In genomic region chr19:24762473-24763149, GRCm38 (mm10) we compare ENCODE assay signal across 11 mouse cellular contexts.
DNase-seq lines count a peak whose midpoint lies in the region; ATAC-seq lines count a peak whose summit lies in the region.
"Had no signal": no experiment of that assay in that cellular context is flagged by ENCODE, and none has a peak within 500 bp of the region (broad histone marks: within the 10 kb centered on the region; RNA-seq: fewer than 3 reads in every experiment).

No protein-coding gene starts in this region.

- no peaks in the 10 kb centered on the region for H3K9me3 ChIP-seq in kidney, embryonic 15.5 days (replicated peaks)
- no peaks in the 10 kb centered on the region for H3K9me3 ChIP-seq in embryonic facial prominence, embryonic 10.5 days
- H3K9me3 ChIP-seq: embryonic facial prominence, embryonic 15.5 days; midbrain, embryonic 10.5 days had no signal

- peak; percentile 14 for DNase-seq in adrenal gland, postnatal 14 days
- DNase-seq in adrenal gland, adult 18-20 months (ENCODE audit: low spot score in 2 of 2): no peak
- DNase-seq in kidney, adult 11 months: no peak
- DNase-seq in embryonic facial prominence, embryonic 10.5 days (ENCODE audit: low spot score): peak; percentile 32
- DNase-seq in lung, postnatal 14 days: peak; percentile 27
- no peak for DNase-seq in right cerebral cortex, postnatal 36 days (ENCODE audit: low spot score in 2 of 2)
- DNase-seq: thymus, postnatal 14 days had no signal

- no peaks in the 10 kb centered on the region for H3K36me3 ChIP-seq in kidney, embryonic 15.5 days
- no peaks in the 10 kb centered on the region for H3K36me3 ChIP-seq in embryonic facial prominence, embryonic 10.5 days (replicated peaks)
- H3K36me3 ChIP-seq: embryonic facial prominence, embryonic 15.5 days; midbrain, embryonic 10.5 days had no signal

- 36% methylated on average over 12 of the region's 12 CpGs for WGBS in kidney, embryonic 15.5 days
- 69% methylated on average over 12 of the region's 12 CpGs for WGBS in embryonic facial prominence, embryonic 10.5 days

- no peaks in the 10 kb centered on the region for H3K27me3 ChIP-seq in kidney, embryonic 15.5 days
- no peaks in the 10 kb centered on the region for H3K27me3 ChIP-seq in embryonic facial prominence, embryonic 10.5 days (replicated peaks; ENCODE audit: low read depth, poor library complexity, severe bottlenecking)
- H3K27me3 ChIP-seq: embryonic facial prominence, embryonic 15.5 days had no signal

- 0 out of 2 replicates have a peak overlapping the region, but pooled peaks have one; percentile 3 for H3K27ac ChIP-seq in kidney, embryonic 15.5 days
- no peak overlapping the region for H3K27ac ChIP-seq in embryonic facial prominence, embryonic 10.5 days (replicated peaks)
- H3K27ac ChIP-seq: embryonic facial prominence, embryonic 15.5 days; midbrain, embryonic 10.5 days had no signal

- ATAC-seq in kidney, embryonic 15.5 days (replicated peaks; ENCODE audit: low FRiP score): no peak
- ATAC-seq in monocyte, adult 5-6 weeks (replicated peaks; ENCODE audit: insufficient number of reproducible peaks, low FRiP score, low TSS enrichment, poor library complexity, severe bottlenecking): no peak

- H3K4me3 ChIP-seq in kidney, embryonic 15.5 days (replicated peaks): no peak overlapping the region
- no peak overlapping the region for H3K4me3 ChIP-seq in embryonic facial prominence, embryonic 10.5 days
- H3K4me3 ChIP-seq: embryonic facial prominence, embryonic 15.5 days; midbrain, embryonic 10.5 days had no signal

- no peak overlapping the region for H3K4me2 ChIP-seq in kidney, embryonic 15.5 days
- H3K4me2 ChIP-seq: embryonic facial prominence, embryonic 15.5 days had no signal

- no peak overlapping the region for H3K9ac ChIP-seq in kidney, embryonic 15.5 days
- H3K9ac ChIP-seq: embryonic facial prominence, embryonic 15.5 days had no signal

- H3K4me1 ChIP-seq in kidney, embryonic 15.5 days: peaks cover 8% of the 10 kb centered on the region
- H3K4me1 ChIP-seq in embryonic facial prominence, embryonic 10.5 days: peaks cover 5% of the 10 kb centered on the region

Comparison
In these comparisons a context has a peak if more than half of its experiments do, and no peak if none do; other contexts are left out.
1. DNase-seq: peak in adrenal gland, postnatal 14 days (single experiment), embryonic facial prominence, embryonic 10.5 days (single experiment) and lung, postnatal 14 days (single experiment); none in adrenal gland, adult 18-20 months (0 of 2), kidney, adult 11 months (single experiment) and right cerebral cortex, postnatal 36 days (0 of 2).